ENCODE assay signal across 23 mouse cellular contexts in the genomic region with DNA sequence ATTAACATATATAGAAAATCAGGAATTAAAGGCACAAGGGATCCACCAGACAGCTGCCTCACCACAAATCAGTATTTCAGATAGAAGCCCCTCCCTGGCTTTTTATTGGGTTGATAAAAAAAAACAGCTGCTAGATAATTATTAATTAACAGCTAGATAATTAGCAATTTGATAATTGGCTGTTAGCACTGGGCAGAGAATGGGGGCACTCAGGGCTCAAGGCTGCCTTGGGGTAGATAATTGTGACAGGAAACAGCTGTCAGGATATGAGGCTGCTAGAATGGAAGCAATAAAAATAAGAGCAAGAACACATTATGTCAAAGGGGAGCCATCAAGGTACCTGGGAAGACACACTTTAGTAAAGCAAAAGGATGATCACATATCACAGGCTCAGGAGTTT. TPM values are rescaled to one million over a fixed set of nuclear protein-coding genes. Genes with fewer than 3 reads are reported as not detected.
DNase-seq lines count a peak whose midpoint lies in the region; ATAC-seq and TF ChIP-seq lines count a peak whose summit lies in the region.
"Had no signal": no experiment of that assay in that cellular context is flagged by ENCODE, and none has a peak within 500 bp of the region (broad histone marks: within the 10 kb centered on the region; RNA-seq: fewer than 3 reads in every experiment).

No protein-coding gene starts in this region.

- no peak overlapping the region for H3K4me3 ChIP-seq in heart, embryonic 16.5 days (ENCODE audit: low read length)
- no peak overlapping the region for H3K4me3 ChIP-seq in liver, postnatal 0 days (ENCODE audit: low read depth, low read length)
- no peak overlapping the region for H3K4me3 ChIP-seq in liver, embryonic 12.5 days
- H3K4me3 ChIP-seq in ES-E14 (ENCODE audit: insufficient read depth in 1 of 2, low read depth in 1 of 2, low read length in 2 of 2, poor library complexity in 1 of 2, severe bottlenecking in 1 of 2): no peak overlapping the region
- H3K4me3 ChIP-seq in brown adipose tissue, adult 24 weeks (ENCODE audit: insufficient read depth, low read depth, low read length): no peak overlapping the region
- H3K4me3 ChIP-seq: embryonic facial prominence, embryonic 13.5 days; forebrain, embryonic 12.5 days; heart, embryonic 15.5 days; hindbrain, embryonic 10.5 days; intestine, embryonic 15.5 days had no signal

- peak overlapping the region; percentile 44; the same call in 1 of the 2 replicates for H3K27ac ChIP-seq in heart, embryonic 16.5 days (ENCODE audit: low read length)
- H3K27ac ChIP-seq in liver, postnatal 0 days (ENCODE audit: low read depth): 0 out of 2 replicates have a peak overlapping the region, but pooled peaks have one; percentile 37
- H3K27ac ChIP-seq in liver, embryonic 12.5 days: no peak overlapping the region
- peak overlapping the region; percentile 88; the same call in 1 of the 2 replicates for H3K27ac ChIP-seq in ES-E14 (ENCODE audit: insufficient read depth, low read depth, low read length, poor library complexity, severe bottlenecking)
- peak overlapping the region; percentile 93 for H3K27ac ChIP-seq in brown adipose tissue, adult 24 weeks (replicated peaks; ENCODE audit: low read depth, low read length)
- H3K27ac ChIP-seq: embryonic facial prominence, embryonic 13.5 days; forebrain, embryonic 12.5 days; heart, embryonic 15.5 days; hindbrain, embryonic 10.5 days; hindbrain, embryonic 14.5 days; intestine, embryonic 15.5 days had no signal

- no peak for DNase-seq in heart, postnatal 10 days
- DNase-seq in liver, postnatal 0 days: no peak
- no peak for DNase-seq in ES-E14 (ENCODE audit: low read depth, low spot score)
- DNase-seq: adrenal gland, adult 8-10 months; cerebellum, adult 18-20 months; cerebellum, adult 9-11 months; cerebellum, postnatal 36 days; gastrocnemius, postnatal 10 days had no signal

- H3K9ac ChIP-seq in heart, embryonic 16.5 days (ENCODE audit: low read length): no peak overlapping the region
- H3K9ac ChIP-seq in liver, postnatal 0 days (replicated peaks): no peak overlapping the region
- H3K9ac ChIP-seq in liver, embryonic 12.5 days: no peak overlapping the region
- no peak overlapping the region for H3K9ac ChIP-seq in ES-E14 (ENCODE audit: insufficient read depth, low read depth, low read length, poor library complexity, severe bottlenecking)
- H3K9ac ChIP-seq: embryonic facial prominence, embryonic 13.5 days; forebrain, embryonic 12.5 days; heart, embryonic 15.5 days; hindbrain, embryonic 14.5 days; intestine, embryonic 15.5 days had no signal

- TF ChIP-seq EP300 in liver, postnatal 0 days (IDR thresholded peaks at IDR 0.05; ENCODE audit: low read depth): no peak

- ATAC-seq in heart, embryonic 16.5 days (replicated peaks; ENCODE audit: extremely low read depth, insufficient read depth, low FRiP score): no peak
- ATAC-seq in liver, postnatal 0 days: no peak
- no peak for ATAC-seq in liver, embryonic 12.5 days
- ATAC-seq in megakaryocyte, adult 5-6 weeks (ENCODE audit: poor library complexity, severe bottlenecking): no peak
- ATAC-seq: CD4-positive, CD25-positive, alpha-beta regulatory T cell, adult 4 months; intestine, embryonic 15.5 days had no signal

- no peaks in the 10 kb centered on the region for H3K27me3 ChIP-seq in heart, embryonic 16.5 days (ENCODE audit: control insufficient read depth, insufficient read depth, low read length)
- no peaks in the 10 kb centered on the region for H3K27me3 ChIP-seq in liver, postnatal 0 days (ENCODE audit: insufficient read depth, low read length)
- H3K27me3 ChIP-seq in liver, embryonic 12.5 days (replicated peaks): no peaks in the 10 kb centered on the region
- H3K27me3 ChIP-seq: embryonic facial prominence, embryonic 13.5 days; forebrain, embryonic 12.5 days; heart, embryonic 15.5 days; intestine, embryonic 15.5 days had no signal

- intact Hi-C loops in heart, postnatal 10 days (cut with DNase I): loop anchor here (10.0 kb wide), 1 partner anchor 470 kb away; no protein-coding TSS in a partner anchor

- H3K36me3 ChIP-seq in heart, embryonic 16.5 days (ENCODE audit: control insufficient read depth, insufficient read depth): no peaks in the 10 kb centered on the region
- no peaks in the 10 kb centered on the region for H3K36me3 ChIP-seq in liver, postnatal 0 days (replicated peaks; ENCODE audit: insufficient read depth, low read length)
- no peaks in the 10 kb centered on the region for H3K36me3 ChIP-seq in liver, embryonic 12.5 days
- no peaks in the 10 kb centered on the region for H3K36me3 ChIP-seq in ES-E14 (ENCODE audit: control insufficient read depth, insufficient read depth, low read length, poor library complexity, severe bottlenecking)
- H3K36me3 ChIP-seq: embryonic facial prominence, embryonic 13.5 days; forebrain, embryonic 12.5 days; heart, embryonic 15.5 days; hindbrain, embryonic 10.5 days; intestine, embryonic 15.5 days had no signal

- in situ Hi-C loops in ES-E14 (cut with MboI; ENCODE audit: low sequenced_read_pairs in 2 of 2, unreplicated experiment in 2 of 2): no loop called here

- H3K4me2 ChIP-seq in heart, embryonic 16.5 days (ENCODE audit: low read depth, low read length): no peak overlapping the region
- no peak overlapping the region for H3K4me2 ChIP-seq in liver, postnatal 0 days (ENCODE audit: low read depth, low read length)
- no peak overlapping the region for H3K4me2 ChIP-seq in liver, embryonic 12.5 days
- H3K4me2 ChIP-seq: embryonic facial prominence, embryonic 13.5 days; forebrain, embryonic 12.5 days; heart, embryonic 11.5 days; heart, embryonic 15.5 days; hindbrain, embryonic 14.5 days; intestine, embryonic 15.5 days had no signal

- H3K4me1 ChIP-seq in heart, embryonic 16.5 days (ENCODE audit: control insufficient read depth, insufficient read depth, low read length): peaks cover 1% of the 10 kb centered on the region; the same call in 1 of the 2 replicates
- H3K4me1 ChIP-seq in liver, postnatal 0 days (ENCODE audit: insufficient read depth): peaks cover 7% of the 10 kb centered on the region
- H3K4me1 ChIP-seq in liver, embryonic 12.5 days: peaks cover 21% of the 10 kb centered on the region
- peaks cover 2 to 16% of the 10 kb centered on the region in 2 experiments; a peak in 2 of 4 replicates for H3K4me1 ChIP-seq in ES-E14 (ENCODE audit: control insufficient read depth in 2 of 2, insufficient read depth in 2 of 2, low read length in 2 of 2, poor library complexity in 1 of 2)
- H3K4me1 ChIP-seq in brown adipose tissue, adult 24 weeks (ENCODE audit: control insufficient read depth, insufficient read depth, insufficient read length, low read length): peaks cover 8% of the 10 kb centered on the region; the same call in 1 of the 2 replicates

- H3K9me3 ChIP-seq in heart, embryonic 16.5 days (replicated peaks; ENCODE audit: control insufficient read depth, low read length): no peaks in the 10 kb centered on the region
- no peaks in the 10 kb centered on the region for H3K9me3 ChIP-seq in liver, postnatal 0 days (ENCODE audit: low read length)
- no peaks in the 10 kb centered on the region for H3K9me3 ChIP-seq in liver, embryonic 12.5 days (replicated peaks)
- no peaks in the 10 kb centered on the region for H3K9me3 ChIP-seq in ES-E14 (ENCODE audit: control insufficient read depth, insufficient read depth, low read depth, low read length)
- H3K9me3 ChIP-seq: embryonic facial prominence, embryonic 13.5 days; forebrain, embryonic 12.5 days; heart, embryonic 15.5 days; hindbrain, embryonic 10.5 days; intestine, embryonic 15.5 days had no signal

- no peak for TF ChIP-seq CTCF in liver, postnatal 0 days (IDR thresholded peaks at IDR 0.05; ENCODE audit: low read depth)

RNA-seq across cellular contexts. Expression of a gene that starts 4.2 kb away (rescaled TPM):
- polyA plus RNA-seq in heart, embryonic 16.5 days (2015; fragmentation: Nextera tagmentation; extraction: Ambion mirVana): 36.1 and 39.1 TPM in 2 replicates
- total RNA-seq in heart, postnatal 10 days (2021): 10 to 100 TPM; 26.0 to 32.0 TPM
- 22.7 and 22.8 TPM in 2 replicates for polyA plus RNA-seq in liver, postnatal 0 days (2015; fragmentation: Nextera tagmentation; extraction: Ambion mirVana)
- 36.3 and 42.4 TPM in 2 replicates for polyA plus RNA-seq in liver, embryonic 12.5 days (2016; fragmentation: Nextera tagmentation; extraction: Ambion mirVana)
- 35.8 and 55.3 TPM in 2 replicates for total RNA-seq in ES-E14 (2012; rRNA removed)
- 18.3 and 20.6 TPM in 2 replicates for polyA plus RNA-seq in brown adipose tissue, adult 24 weeks (2012; ENCODE audit: insufficient read depth, insufficient read length, missing spikeins)
- 42.1 and 55.6 TPM in 2 replicates for total RNA-seq in megakaryocyte, adult 5-6 weeks (2015)
- total RNA-seq in megakaryocyte, adult 5-6 weeks (2017): 27.3 and 35.5 TPM in 2 replicates

RNA-seq across cellular contexts. Expression of a gene that starts 14.3 kb away (rescaled TPM):
- polyA plus RNA-seq in heart, embryonic 16.5 days (2015; fragmentation: Nextera tagmentation; extraction: Ambion mirVana): 12.8 and 12.9 TPM in 2 replicates
- total RNA-seq in heart, postnatal 10 days (2021): 10 to 100 TPM in 1 of 2 experiments, 1 to 10 TPM in 1; 7.2 to 10.5 TPM
- polyA plus RNA-seq in liver, postnatal 0 days (2015; fragmentation: Nextera tagmentation; extraction: Ambion mirVana): 4.0 and 4.5 TPM in 2 replicates
- polyA plus RNA-seq in liver, embryonic 12.5 days (2016; fragmentation: Nextera tagmentation; extraction: Ambion mirVana): 3.2 and 3.7 TPM in 2 replicates
- total RNA-seq in ES-E14 (2012; rRNA removed): 16.4 and 20.4 TPM in 2 replicates
- 89.5 and 149 TPM in 2 replicates for polyA plus RNA-seq in brown adipose tissue, adult 24 weeks (2012; ENCODE audit: insufficient read depth, insufficient read length, missing spikeins)
- total RNA-seq in megakaryocyte, adult 5-6 weeks (2015): 54.7 and 61.4 TPM in 2 replicates
- 108 and 126 TPM in 2 replicates for total RNA-seq in megakaryocyte, adult 5-6 weeks (2017)

RNA-seq across cellular contexts. Expression of a gene that starts 31.3 kb away (rescaled TPM):
- polyA plus RNA-seq in heart, embryonic 16.5 days (2015; fragmentation: Nextera tagmentation; extraction: Ambion mirVana): 17.4 and 18.5 TPM in 2 replicates
- total RNA-seq in heart, postnatal 10 days (2021): 10 to 100 TPM; 12.0 to 32.5 TPM
- polyA plus RNA-seq in liver, postnatal 0 days (2015; fragmentation: Nextera tagmentation; extraction: Ambion mirVana): 221 and 241 TPM in 2 replicates
- 0.24 and 0.50 TPM in 2 replicates for polyA plus RNA-seq in liver, embryonic 12.5 days (2016; fragmentation: Nextera tagmentation; extraction: Ambion mirVana)
- total RNA-seq in ES-E14 (2012; rRNA removed): 0.22 TPM in 1 of 2 replicates, not detected in the other
- 40.9 and 98.4 TPM in 2 replicates for polyA plus RNA-seq in brown adipose tissue, adult 24 weeks (2012; ENCODE audit: insufficient read depth, insufficient read length, missing spikeins)
- 4.8 and 6.6 TPM in 2 replicates for total RNA-seq in megakaryocyte, adult 5-6 weeks (2015)
- 6.6 and 6.9 TPM in 2 replicates for total RNA-seq in megakaryocyte, adult 5-6 weeks (2017)

RNA-seq across cellular contexts. Expression of a gene that starts 50.2 kb away (rescaled TPM):
- not detected in 2 replicates for polyA plus RNA-seq in heart, embryonic 16.5 days (2015; fragmentation: Nextera tagmentation; extraction: Ambion mirVana)
- total RNA-seq in heart, postnatal 10 days (2021): not detected
- 0.18 and 0.21 TPM in 2 replicates for polyA plus RNA-seq in liver, postnatal 0 days (2015; fragmentation: Nextera tagmentation; extraction: Ambion mirVana)
- polyA plus RNA-seq in liver, embryonic 12.5 days (2016; fragmentation: Nextera tagmentation; extraction: Ambion mirVana): not detected in 2 replicates
- not detected in 2 replicates for total RNA-seq in ES-E14 (2012; rRNA removed)
- polyA plus RNA-seq in brown adipose tissue, adult 24 weeks (2012; ENCODE audit: insufficient read depth, insufficient read length, missing spikeins): not detected in 2 replicates
- 2.5 and 2.9 TPM in 2 replicates for total RNA-seq in megakaryocyte, adult 5-6 weeks (2015)
- total RNA-seq in megakaryocyte, adult 5-6 weeks (2017): 3.0 and 4.8 TPM in 2 replicates
- total RNA-seq: adrenal gland, adult 8-10 months; adrenal gland, postnatal 4 days; gastrocnemius, postnatal 10 days; gastrocnemius, postnatal 4 days; heart, adult 18-20 months had no signal
- polyA plus RNA-seq: CD4-positive, CD25-positive, alpha-beta regulatory T cell, adult 4 months; embryonic facial prominence, embryonic 13.5 days; forebrain, embryonic 12.5 days; heart, embryonic 11.5 days; hindbrain, embryonic 10.5 days; hindbrain, embryonic 14.5 days; intestine, embryonic 15.5 days had no signal

RNA-seq across cellular contexts. Expression of a gene that starts 50.3 kb away (rescaled TPM):
- polyA plus RNA-seq in heart, embryonic 16.5 days (2015; fragmentation: Nextera tagmentation; extraction: Ambion mirVana): 75.4 and 85.6 TPM in 2 replicates
- total RNA-seq in heart, postnatal 10 days (2021): 10 to 100 TPM; 50.7 to 59.8 TPM
- 86.5 and 93.5 TPM in 2 replicates for polyA plus RNA-seq in liver, postnatal 0 days (2015; fragmentation: Nextera tagmentation; extraction: Ambion mirVana)
- 134 and 153 TPM in 2 replicates for polyA plus RNA-seq in liver, embryonic 12.5 days (2016; fragmentation: Nextera tagmentation; extraction: Ambion mirVana)
- 187 and 246 TPM in 2 replicates for total RNA-seq in ES-E14 (2012; rRNA removed)
- polyA plus RNA-seq in brown adipose tissue, adult 24 weeks (2012; ENCODE audit: insufficient read depth, insufficient read length, missing spikeins): 40.0 and 49.0 TPM in 2 replicates
- total RNA-seq in megakaryocyte, adult 5-6 weeks (2015): 49.8 and 60.5 TPM in 2 replicates
- total RNA-seq in megakaryocyte, adult 5-6 weeks (2017): 106 and 161 TPM in 2 replicates

Comparison
In these comparisons a context has a peak if more than half of its experiments do, and no peak if none do; other contexts are left out.
1. RNA of a gene that starts 31.3 kb away (polyA plus RNA-seq): 221 to 241 TPM in liver, postnatal 0 days, 40.9 to 98.4 TPM in brown adipose tissue, adult 24 weeks and 17.4 to 18.5 TPM in heart, embryonic 16.5 days; 0.24 to 0.50 TPM in liver, embryonic 12.5 days; every median in the first group is over 10 times any median in the second.